Mouse (Mus musculus): ENCODE data around the gene Sipa1l1.
"Not testable (repeated sequence)": the region's sequence is repeated elsewhere in the genome, so short reads cannot be mapped to it uniquely, and the experiment has no call there.

Gene Sipa1l1

DNA sequence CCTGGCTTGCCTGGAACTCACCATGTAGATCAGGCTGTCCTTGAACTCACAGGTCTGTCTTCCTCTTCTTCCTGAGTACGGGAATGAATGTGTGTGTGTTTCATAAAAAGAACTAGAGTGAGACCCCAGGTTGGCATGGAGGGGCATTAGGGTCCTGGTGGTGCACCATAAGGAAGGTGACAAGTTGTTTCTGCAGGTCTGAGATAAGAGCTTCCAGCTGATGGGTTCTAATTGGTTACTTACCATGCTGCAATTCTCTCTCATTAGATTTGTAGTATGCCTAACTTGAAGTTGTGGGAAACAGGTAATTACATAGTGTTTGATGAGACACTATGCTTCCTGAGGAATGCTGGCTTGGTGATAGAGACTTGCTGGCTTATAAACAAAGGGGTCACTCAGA lies 4.5 kb downstream of the Sipa1l1 start:
- in situ Hi-C loops (cut with MboI, MseI), result no loop called here

DNA sequence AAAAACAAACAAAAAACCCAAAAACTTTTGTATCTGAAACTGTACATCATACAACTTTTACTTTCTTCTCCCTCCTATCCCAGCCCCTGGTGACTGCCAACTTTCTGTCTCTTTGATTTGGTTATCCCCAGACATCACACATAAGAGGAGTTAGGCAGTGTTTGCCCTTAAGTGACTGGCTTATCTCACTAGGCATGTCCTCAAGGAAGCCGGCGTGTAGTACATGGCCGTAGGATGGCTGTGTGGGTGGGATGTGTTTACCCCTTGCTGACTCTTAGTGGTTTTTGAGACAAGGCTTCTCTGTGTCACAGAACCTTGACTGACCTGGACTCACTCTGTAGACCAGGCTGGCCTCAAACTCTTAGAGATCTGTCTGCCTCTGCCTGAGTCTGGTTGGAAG lies 6.6 kb downstream of the Sipa1l1 start:
- in situ Hi-C loops (cut with MboI, MseI), result no loop called here

DNA sequence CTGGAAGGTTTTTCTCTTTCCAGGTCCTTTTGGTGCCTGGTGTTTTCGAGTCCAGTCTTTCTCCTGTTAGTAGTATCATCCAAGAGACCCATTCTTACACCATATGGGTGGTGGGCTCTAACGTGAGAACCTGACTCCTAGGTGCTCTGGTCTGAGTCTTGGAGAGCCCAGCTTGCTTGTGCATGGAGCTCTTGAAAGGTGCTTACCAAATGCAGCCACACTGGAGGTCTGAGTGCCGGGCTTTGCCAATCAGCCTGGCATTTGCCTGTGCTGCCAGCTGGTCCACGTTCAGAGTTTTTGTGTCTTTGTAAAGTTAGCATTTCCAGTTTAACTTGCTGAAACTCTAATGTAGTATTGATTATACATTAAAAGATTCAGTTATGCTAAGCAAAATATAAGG lies 9.5 kb downstream of the Sipa1l1 start:
- in situ Hi-C loops (cut with MboI, MseI), result no loop called here

DNA sequence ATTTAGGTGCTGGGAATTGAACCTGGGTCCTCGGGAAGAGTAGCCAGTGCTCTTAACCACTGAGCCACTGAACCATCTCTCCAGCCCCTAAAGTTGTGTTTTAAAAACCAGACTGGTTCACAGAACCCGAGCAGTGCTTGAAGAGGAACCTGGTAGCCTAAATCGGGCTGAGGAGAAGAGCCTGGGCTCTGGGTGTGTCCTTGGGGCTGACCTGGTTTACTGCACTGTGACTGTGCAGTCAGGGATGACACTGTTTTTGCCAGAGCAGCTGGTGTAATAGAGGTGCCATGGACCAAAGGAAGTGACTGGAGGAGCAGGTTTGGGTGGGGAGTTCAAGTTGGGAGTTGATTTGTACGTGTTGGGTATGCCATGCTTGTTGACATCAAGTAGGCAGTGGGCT lies 10.5 kb downstream of the Sipa1l1 start:
- in situ Hi-C loops (cut with MboI, MseI), result no loop called here

DNA sequence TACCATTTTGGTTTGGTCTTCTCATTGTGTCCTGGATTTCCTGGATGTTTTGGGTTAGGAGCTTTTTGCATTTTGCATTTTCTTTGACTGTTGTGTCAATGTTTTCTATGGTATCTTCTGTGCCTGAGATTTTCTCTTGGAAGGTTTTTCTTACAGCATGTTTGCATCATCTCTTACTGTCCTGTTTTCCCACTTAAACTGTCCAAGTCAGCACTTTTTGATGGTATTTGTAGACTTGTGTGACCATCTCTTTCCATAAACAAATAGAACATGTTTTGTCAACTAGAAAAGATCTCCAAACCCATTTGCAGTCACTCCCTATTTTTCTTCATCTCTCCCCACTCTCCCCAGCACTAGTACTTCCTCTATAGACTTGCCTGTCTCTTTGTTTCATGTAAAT lies 17.0 kb downstream of the Sipa1l1 start:
- in situ Hi-C loops (cut with MboI, MseI), result not testable (repeated sequence)

DNA sequence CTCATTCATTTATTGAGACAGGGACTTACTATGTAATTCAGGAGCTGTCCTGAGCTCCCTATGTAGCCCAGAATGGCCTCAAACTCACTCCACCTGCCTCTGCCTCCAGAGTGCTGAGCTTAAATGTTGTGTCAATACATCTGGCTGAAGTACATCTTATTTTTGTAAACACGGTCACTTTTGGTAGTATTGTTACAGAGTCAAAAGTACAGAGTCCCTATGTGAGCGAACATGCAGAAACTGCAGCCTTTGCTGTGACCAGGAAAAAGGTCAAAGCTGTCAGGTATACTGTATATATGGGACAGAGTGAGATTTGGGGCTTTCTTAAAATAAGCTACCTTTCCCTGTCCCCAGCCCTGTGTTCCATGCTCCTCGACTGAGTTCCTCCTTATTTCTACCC lies 17.6 kb downstream of the Sipa1l1 start:
- in situ Hi-C loops (cut with MboI, MseI), result no loop called here

DNA sequence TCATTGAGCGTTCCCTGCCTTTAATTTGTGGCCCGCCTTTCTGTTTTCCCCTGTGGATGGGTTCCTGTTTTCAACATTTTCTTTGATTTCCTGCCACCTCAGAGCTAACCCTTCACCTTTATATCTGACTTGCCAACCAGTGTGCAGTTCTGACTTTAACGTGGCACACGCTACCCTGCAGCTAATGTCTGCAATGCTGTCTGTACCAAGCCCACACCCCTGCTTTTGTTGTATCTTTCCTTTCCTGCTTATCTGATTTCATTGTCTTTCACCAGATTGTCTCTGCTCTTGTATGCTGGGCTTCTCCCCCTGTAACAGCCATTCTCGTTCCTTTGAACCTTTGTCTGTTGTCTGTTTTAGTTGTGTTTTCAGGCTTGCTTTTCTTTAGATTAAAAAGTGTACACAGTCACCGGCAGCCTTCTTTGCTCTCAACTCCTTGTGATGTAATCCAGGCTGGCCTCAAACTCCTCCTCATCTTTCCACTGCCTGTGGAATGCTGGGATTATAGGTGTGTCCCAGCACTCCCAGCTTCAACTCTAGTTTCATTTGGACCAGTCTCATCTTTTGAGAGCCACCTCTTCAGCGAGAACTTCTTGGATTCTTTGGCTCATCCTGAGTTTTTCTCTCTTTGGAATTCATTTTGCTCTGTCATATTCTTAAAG lies 18.2 kb downstream of the Sipa1l1 start:
- in situ Hi-C loops (cut with MboI, MseI), result no loop called here

DNA sequence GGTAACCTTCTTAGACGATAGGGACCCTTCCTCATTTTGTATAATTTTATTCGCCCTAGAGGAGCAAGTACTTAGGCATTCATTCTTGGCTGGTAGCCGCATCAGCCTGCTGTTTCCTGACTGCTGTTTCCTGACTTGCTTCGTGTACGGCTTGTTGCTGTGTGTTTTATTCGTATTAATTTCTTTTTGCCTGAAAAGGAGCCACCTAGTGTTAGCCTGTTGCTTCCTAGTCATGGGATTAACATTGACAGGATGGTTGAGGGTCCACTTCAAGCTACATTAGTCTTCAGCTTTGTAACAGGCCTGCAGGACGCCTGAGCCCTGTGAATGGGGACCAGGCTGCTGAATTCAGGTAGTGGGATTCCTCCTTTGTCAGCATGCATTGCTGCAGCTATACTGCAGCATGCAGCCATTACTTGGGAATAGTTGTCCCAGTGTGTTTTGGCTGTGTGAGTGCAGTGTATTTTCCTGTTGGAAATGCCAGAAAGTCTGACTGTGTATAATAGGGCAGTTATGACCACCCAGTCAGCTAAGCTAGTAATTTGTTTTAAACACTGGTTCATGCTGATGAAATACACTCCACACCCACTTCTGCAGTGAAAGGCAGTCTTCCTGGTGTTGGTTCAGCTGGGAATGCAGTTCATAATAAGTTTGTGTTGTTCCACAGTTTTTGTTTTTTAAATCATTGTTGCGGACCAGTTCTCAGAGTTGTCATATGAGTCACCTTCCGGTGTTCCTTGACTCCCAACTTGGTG lies 19.4 kb downstream of the Sipa1l1 start:
- in situ Hi-C loops (cut with MboI, MseI), result no loop called here

DNA sequence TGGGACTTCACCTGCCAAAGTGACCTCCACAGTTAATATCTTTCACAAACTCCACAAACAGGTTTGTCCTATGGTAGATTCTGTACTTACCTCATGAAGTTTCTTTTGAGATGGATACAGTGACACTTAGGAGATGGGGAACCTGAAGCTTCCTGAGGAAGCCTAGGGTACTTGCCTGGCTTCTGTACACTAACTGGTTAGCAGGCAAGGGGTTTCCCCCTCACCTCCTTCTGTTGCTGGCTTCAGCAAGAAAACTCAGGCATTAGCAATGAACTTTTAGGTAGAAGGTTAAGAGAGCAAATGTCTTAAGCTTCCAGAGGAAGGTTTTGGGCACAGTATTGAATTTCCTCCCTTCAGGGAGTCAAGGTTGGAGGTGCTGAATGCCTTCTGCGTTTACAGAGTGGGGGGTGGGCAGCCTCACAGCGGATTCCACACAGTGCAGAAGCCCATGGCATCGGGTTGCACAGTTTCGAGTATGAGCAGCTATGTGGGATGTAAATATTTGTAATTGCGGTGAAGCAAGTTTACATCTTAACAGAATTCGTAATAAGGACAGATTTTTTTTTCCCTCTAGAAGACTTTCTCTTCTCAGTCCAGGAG lies 20.1 kb downstream of the Sipa1l1 start:
- in situ Hi-C loops (cut with MboI, MseI), result no loop called here

DNA sequence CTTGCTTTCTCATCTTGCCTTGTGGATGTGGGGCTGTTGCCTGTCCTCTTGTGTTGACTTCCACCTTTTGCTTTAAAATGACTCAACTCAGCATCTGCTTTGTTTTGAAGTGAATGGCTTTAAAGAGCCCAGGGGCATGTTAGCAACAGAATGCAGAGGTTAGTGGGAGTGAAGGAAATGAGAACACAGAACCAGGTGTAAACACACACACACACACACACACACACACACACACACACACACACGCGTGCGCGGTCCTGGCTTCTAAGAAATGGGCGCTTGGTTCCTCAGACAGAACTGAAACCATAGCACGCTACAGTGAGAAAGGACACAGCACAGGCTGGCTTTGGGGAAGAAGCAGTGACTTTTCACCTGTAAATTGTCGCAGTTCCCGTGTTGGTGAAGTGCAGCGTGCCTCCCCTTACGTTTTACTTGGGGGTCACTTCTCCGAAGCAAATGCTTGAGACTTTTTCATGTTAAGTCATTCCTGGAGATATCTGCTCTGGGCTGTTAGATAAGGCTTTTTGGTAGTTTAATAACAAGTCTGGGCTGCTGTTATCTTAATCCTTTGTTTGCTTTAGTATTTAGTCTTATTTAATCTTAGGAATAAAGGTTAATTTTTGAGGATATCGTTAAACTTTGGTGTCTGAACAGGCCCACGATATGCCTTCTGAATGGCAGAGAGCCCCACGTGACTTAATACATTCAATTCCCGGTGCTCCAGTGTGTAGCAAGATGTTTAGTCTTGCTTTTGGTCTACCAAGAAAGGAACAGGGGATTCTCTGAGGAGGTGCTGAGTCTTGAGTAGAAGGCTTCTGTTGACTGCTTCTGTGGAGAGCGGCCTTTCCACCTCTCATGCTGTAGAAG lies 20.8 kb downstream of the Sipa1l1 start:
- in situ Hi-C loops (cut with MboI, MseI), result loop anchor here (5.0 to 10.0 kb wide), 2 partner anchors 42 to 1885 kb away; no protein-coding TSS in a partner anchor

DNA sequence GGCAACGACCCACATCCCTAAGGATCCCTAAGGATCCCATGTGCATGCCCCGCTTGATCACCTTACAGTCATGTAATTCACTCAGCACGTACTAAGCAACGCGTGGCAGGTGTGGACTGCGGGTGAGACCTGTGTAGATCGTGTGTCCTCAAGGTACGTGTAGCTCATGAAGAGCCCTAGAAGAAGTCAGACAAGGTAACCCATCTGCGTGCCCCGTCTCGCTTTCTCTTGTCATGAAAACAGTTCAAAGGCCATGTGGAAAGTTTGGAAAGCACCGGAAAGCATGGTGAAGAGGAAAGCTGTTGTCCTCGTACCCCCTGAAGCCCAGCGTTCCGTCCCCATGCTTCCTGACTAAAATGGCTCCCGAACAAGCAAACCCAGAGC lies 21.5 kb downstream of the Sipa1l1 start:
- in situ Hi-C loops (cut with MboI, MseI), result loop anchor here (5.0 to 10.0 kb wide), 2 partner anchors 42 to 1886 kb away; no protein-coding TSS in a partner anchor

DNA sequence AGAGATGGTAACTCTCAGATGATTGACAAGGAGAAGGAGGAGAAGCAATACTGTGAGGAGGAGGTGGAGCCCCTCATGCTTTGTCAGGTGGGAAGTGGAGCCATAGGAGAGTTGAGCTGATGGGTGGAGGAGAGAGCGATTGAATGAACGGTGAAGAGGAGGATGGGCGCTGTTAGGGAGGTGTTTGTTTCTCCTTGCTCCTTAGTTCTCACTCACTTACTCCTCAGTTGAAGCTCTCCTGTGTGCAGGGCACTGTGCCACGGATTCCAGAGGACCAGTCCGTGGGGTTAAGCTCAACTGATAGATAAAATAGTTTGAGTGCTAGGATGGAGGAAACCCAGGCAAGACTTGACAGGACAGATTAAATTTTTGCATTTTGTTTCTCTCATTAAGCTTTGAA lies 22.6 kb downstream of the Sipa1l1 start:
- in situ Hi-C loops (cut with MboI, MseI), result loop anchor here (5.0 to 10.0 kb wide), 2 partner anchors 41 to 1887 kb away; no protein-coding TSS in a partner anchor

DNA sequence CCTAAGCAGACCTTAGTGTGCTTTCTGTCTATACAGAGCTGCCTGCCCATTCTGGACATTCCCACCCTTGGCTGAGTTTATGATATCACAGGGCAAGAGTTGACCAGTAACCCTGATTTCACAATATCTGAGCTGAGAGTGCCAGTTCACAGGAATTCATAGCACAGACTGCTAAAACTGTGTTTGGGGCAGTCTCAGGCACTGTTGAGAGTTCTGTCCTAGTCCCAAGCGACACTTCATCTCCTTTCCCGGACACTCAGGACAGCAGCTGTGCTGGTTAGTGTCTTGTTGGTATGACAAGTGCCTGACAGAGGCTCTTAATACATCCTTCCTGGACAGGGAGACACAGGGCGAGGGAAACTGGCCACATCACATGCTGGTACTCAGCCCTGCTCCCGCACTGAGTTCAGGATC lies 23.5 kb downstream of the Sipa1l1 start:
- in situ Hi-C loops (cut with MboI, MseI), result loop anchor here (5.0 to 10.0 kb wide), 2 partner anchors 40 to 1888 kb away; no protein-coding TSS in a partner anchor

DNA sequence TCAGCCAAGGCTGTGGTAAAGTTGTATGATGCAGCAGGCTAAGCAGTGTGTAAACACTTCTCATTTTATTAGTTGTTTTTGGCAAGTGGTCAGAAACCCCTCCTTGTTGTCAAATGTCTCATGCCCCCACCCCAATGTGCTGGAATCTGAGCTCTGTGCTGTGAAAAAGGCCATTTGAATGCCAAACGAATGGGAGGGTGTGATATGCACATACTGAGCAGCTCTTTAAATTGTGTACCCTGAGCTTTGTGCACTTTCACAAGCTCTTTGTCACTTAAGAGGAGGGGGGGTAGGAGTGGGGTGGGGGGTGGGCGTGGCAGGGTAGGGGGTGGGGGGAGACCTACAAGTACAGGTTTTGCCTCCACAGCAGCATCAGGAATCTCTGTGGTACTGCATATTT lies 24.4 kb downstream of the Sipa1l1 start:
- in situ Hi-C loops (cut with MboI, MseI), result loop anchor here (5.0 to 10.0 kb wide), 2 partner anchors 39 to 1889 kb away; no protein-coding TSS in a partner anchor

DNA sequence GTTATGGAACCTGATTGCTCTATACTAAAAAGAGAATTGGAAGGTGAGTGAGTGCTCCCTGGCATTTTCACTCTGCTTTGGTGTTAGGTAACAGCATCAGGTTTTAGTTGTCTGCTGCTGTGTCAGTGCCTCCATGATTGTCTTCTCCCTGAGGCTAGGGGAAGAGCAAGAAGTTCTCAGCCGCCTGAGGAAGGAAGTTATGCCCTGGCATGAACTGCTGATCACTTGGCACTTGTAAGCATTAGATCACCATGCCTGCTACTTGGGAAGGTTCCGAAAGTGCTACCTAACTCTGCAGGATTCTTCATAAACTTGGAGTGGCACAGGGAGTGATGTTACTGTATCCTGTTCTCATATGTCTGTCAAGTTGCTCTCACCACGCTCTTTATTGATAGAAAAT lies 25.8 kb downstream of the Sipa1l1 start:
- in situ Hi-C loops (cut with MboI, MseI), result loop anchor here (5.0 to 10.0 kb wide), 2 partner anchors 37 to 1890 kb away; no protein-coding TSS in a partner anchor

DNA sequence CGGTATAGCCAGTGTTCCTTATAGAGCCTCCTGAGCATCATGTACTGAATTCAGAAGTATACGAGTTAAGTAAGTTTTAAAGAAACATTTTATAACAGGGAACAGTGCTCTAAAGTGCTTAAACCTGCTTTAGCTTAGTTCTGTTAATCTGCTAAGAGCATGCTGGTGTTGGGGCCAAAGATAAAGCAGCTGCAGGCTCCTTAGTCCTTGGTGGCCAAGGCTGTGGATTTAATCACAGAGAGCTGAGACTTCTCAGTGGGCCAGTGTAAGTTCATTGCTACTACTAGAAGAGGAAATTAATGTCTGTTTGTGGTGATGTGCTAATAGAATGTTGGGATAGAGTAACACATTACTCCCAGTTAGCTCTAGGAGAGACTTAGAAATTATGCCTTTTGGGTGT lies 27.1 kb downstream of the Sipa1l1 start:
- in situ Hi-C loops (cut with MboI, MseI), result loop anchor here (10.0 kb wide), 1 partner anchor 1891 kb away; no protein-coding TSS in a partner anchor

DNA sequence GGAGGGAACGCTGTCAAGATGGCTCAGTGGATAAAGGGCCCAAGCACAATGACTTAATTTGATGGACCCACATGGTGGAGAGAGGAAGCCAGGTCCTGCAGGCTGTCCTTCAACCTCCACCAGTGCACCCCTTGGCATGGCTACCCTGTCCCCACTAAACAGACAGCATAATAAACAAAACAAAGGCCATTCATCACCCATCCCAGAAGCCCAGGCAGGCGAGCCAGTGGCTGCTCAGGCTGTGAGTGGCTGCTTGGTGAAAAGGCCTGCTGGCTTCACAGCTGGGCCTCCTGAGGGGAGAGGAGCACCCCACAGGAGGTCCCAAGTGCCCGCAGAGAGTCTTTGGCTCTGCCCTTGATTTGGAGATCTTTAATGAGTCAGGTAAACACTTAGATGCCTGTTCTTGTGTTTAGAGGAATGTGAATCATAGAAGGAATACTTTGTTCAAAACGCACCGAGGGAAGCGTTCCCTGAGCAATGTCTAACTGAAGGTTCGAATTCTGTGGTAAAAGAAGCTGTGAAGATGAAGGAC lies 27.6 kb downstream of the Sipa1l1 start:
- in situ Hi-C loops (cut with MboI, MseI), result loop anchor here (10.0 kb wide), 1 partner anchor 1892 kb away; no protein-coding TSS in a partner anchor

DNA sequence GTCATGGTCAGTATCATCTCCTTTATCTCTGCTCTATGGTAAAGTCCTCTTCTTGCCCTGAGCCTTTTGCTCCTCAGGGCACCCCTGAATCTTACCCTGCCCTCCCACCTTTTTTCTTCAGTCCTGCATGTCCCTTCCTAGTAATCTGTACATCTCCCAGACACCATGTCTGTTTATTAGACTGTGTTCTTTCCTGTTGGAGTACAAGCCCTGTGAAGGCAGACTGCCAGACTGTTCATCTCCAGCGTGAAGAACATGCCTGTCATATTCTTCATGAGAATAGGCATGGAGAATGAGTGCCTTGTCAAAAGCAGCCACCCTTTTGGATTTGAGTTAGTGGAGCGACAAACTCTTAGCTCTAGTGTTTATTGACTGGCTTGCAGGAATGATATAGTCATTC lies 28.1 kb downstream of the Sipa1l1 start:
- in situ Hi-C loops (cut with MboI, MseI), result loop anchor here (10.0 kb wide), 1 partner anchor 1892 kb away; no protein-coding TSS in a partner anchor

DNA sequence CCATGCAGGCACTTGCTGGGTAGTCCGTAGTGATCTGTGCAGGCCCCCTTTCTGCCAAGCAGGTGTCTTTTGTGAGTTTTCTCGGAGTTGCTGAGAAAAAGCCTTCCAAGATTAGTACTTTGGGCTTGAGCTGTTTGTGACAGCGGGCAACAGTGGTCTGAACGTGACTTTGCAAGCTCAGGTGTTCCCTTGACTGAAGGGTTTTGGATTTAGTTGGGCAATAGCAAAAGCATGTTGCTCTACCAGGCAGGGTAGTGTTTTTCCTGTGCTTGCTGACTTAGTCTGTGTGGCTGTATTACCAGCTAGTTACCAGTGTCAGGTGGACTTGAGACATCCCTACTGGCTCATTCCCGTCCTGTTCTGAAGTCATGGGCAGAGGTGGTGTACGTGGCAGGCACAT lies 30.2 kb downstream of the Sipa1l1 start:
- in situ Hi-C loops (cut with MboI, MseI), result loop anchor here (10.0 kb wide), 1 partner anchor 1894 kb away; no protein-coding TSS in a partner anchor

DNA sequence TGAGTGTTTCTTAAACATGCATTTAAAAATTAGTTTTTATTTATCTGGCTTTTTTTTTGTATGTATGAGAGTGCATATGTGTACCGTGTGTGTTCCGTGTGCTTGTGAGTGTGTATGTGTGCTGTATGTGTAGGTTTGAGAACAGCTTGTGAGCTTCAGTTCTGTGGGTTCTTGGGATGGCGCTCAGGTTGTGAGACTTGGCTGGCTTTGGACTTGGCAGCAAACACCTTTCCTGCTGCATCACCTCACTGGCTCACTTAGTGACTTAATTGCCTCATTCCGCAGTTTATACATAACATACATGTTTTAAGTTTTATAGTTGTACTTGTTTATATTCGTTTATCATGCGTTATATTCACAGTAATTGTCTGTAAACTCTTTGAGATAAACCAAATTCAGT lies 35.0 kb downstream of the Sipa1l1 start:
- in situ Hi-C loops (cut with MboI, MseI), result no loop called here
